Mouse (Mus musculus): Measurements from ENCODE around the gene Poln.

GRCm38 (mm10) chr5:34093021-34093420 is 76.2 kb downstream of the Poln start:
- no peak for TF ChIP-seq CTCF (IDR thresholded peaks at IDR 0.05; ENCODE audit: control insufficient read depth, insufficient read depth, low read length)
- no peak for TF ChIP-seq POLR2A (IDR thresholded peaks at IDR 0.05; ENCODE audit: borderline replicate concordance, control insufficient read depth, low read depth, low read length)
